Mouse (Mus musculus) heart, postnatal 36 days (tissue): ENCODE measurements around the gene Trp53bp1. TPM values are rescaled to one million over a fixed set of nuclear protein-coding genes. Genes with fewer than 3 reads are reported as not detected.

Source experiments
- DNase-seq, 2 experiments: peaks; one replicate each; pipeline ENCODE4 v3.0.0; 2021 to 2022
- intact Hi-C: fragments of 180-260 bp; cut with DNase I; formaldehyde crosslinking; loops from one replicate; pipeline ENCODE4 v1.15.1; 2025
- total RNA-seq, 2 experiments: library from RNA; stranded (reverse); gene quantifications; 2 replicates each; pipeline ENCODE4 v1.2.3; 2021

Trp53bp1 gene
- total RNA-seq, 2 experiments from 2014 or later = 32.8 to 34.7 TPM

DNA sequence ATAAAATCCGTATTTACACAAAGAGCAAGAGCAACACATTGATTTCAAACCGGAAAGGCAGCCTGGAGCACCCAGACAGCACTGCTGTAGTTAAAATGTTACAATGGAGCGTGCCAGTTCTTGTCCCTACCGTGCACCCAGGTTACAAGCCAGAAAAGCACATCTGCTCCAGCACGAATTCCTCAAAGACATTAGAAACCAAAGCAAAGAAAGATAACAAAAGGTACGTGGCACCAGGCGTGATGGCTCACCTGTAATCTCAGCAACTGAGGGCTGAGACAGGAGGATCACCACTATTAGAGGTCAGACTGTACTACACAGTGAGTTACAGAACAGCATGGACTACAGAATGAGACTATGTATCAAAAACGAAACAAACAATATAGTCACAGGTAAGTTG is 2.8 kb downstream of the Trp53bp1 start:
- intact Hi-C loops = no loop called here
- DNase-seq = no peak

DNA sequence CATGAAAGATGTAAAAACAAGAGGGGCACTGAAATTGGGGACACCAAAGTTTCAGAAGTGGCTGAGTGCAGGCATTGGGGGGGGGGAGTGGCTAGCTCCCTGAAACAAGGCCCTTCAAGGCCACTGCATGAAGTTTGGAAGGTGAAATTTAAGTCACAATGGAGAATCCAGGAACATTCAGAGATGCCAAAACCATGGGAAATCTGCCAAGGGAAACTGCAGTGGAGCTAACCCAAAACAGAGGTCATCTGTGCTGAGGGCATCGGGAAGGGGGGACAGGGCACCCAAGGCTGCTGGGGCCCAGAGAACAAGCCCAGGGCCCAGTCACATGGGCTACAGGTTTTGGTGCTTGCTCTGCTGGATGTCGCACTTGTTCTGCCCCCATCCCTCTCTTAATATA is 21.4 kb downstream of the Trp53bp1 start:
- no peak for DNase-seq
- intact Hi-C loops = no loop called here

DNA sequence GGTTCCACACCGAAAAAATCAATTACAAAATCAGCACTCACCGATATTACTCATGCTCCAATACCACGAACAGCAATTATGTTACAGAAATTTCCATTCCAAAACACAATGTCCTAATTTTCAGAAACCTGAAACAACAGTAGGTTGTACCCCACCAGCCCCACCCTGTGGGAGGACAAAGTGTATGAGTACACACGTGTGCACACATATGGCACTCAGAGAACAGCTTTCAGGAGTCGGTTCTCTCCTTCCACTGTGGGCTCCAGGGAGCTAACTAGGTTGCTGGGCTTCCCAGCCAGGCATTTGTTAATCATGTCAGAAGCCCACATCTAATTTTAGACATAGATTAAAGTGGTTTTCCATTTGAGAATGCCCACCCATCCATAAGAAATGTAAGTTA is 27.1 kb downstream of the Trp53bp1 start:
- intact Hi-C loops = no loop called here
- no peak for DNase-seq

DNA sequence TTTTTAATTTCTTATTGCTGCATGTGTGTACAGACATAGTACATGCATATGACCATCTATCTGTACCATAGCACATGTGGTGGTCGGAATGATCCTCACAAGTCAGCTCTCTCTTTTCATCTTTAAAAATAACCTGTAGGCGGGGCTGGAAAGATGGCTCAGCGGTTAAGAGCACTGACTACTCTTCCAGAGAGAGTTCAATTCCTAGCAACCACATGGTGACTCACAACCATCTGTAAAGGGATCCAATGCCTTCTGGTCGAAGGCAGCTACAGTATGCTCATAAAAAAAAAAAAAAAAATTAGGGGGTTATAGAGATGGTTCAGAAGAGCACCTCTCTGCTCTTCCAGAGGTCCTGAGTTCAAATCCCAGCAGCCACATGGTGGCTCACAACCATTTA is 31.8 kb downstream of the Trp53bp1 start:
- intact Hi-C loops = no loop called here

DNA sequence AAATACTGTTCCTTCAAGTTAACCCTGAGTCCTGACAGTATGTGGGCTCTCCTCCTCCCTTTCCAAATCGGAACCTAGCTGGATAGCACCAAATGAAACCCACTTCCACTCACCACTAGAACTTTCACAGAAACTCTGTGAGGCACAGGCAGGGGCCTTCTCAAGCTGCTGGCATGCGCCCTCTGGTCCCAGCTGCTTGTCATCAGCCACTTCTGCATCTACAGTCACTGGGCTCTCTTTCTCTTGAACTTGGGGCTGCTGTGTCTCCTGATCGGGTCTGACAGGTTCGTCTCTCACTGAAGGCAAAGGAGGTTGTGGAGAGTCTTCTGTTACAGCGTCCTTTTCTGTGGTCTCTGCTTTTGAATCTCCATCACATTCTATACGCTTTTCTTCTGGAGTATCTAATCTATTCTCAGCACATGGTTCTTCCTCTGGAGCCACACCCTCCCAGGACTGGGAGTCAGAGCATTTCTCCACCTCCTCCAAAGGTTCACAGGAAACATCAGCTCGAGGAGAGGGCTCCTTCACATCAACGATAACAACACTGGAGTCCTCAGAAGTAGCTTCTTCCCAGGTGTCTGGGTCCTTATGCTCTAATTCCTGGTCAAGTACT is 35.6 kb downstream of the Trp53bp1 start:
- no peak for DNase-seq
- intact Hi-C loops = no loop called here

More for the DNA sequence above, 31.8 kb downstream of the Trp53bp1 start:
- DNase-seq = no peak

DNA sequence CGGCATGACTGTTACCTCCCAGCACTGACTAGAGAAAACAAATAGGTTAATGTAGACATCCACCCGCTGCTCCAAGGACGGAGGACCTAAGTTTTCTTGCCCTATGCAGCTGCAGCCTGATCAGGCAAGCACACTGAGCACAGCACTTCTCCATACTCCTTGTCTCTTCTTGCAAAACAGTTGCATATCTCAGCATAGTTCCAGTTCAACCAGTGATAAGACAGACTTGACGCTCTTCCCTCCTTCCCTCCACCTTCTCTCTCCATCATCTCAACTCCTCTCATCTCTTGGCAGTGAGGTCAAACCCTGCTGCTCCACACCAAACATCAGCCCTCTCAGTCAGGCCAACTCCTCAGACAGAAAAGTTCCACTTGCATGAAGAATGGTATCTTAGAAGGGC is 43.1 kb downstream of the Trp53bp1 start:
- intact Hi-C loops = loop anchor here (5.0 kb wide), 1 partner anchor 99 kb away; no protein-coding TSS in a partner anchor
- DNase-seq = no peak

DNA sequence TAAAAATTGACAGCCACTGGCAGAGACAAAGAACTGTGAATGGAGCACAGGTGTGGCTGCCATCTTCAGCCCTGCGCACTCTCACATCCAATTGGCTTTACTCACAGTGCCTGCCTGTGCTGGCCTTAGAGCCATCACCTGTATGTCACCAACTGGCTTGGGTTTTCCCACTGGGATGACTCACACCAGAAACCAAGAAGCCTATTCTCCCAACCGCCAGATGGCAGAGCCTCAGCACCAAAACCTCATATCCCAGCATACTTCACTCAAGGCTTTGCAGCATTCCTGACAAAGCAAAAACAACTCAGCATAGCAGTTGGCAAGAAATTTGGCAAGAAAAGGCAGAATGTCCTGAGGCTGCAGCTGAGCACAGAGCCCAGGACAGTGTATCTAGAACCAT is 48.2 kb downstream of the Trp53bp1 start:
- intact Hi-C loops = no loop called here
- no peak for DNase-seq

DNA sequence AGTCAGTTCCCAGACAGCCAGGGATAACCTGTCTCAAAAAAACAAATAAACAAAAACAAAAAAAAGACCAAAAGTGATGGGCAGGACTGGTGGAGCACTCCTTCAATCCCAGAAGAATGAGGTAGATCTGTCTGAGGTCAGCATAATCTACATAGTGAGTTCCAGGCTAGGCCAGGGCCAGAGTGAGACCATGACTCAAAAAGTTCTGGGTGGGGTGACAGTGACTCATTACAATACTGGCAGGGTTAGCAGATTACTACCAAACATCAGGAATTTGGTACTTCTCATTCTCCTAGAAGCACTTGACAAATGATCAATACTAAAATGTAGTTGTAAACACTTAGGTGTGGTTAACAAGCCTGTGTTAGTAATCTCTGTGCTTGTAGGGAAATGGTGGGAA is 51.2 kb downstream of the Trp53bp1 start:
- intact Hi-C loops = no loop called here
- no peak for DNase-seq

DNA sequence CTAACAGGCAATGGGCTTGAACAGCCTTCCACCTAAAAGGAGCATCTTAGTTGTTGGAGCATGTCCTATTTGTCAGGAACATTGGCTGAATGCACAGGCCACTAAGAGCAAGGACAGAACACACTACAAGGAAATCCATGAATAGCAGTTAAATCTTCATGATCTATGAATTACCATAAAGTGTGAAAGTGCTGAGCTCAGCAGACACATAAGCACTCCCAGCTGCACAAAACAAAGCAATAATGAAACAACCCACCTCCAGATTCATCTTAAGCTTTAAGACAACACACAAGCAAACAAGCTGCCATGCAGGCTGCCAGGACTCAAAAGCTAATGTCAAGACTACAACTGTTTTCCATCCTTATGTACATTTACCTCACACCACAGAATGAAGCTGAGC is 52.0 kb downstream of the Trp53bp1 start:
- intact Hi-C loops = no loop called here
- no peak for DNase-seq

DNA sequence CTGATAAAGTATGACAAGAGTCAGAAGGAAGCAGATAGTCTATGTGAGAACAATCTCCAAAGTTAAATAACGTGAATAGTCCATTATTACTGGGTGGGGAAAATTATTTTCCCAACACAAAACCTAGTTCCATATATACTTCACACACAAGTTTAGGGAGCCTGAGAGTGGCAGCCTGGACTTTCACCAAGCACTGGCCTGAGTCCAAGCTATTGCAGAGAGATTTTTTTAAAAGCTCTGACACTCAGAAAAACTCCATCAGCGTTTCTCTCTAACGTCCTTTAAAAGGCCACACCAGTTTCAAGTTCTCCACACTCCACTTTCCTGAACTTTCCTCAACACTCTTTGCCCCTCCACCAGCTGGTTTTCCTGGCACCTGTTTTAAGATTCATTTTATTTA is 56.7 kb downstream of the Trp53bp1 start:
- intact Hi-C loops = no loop called here
- no peak for DNase-seq

DNA sequence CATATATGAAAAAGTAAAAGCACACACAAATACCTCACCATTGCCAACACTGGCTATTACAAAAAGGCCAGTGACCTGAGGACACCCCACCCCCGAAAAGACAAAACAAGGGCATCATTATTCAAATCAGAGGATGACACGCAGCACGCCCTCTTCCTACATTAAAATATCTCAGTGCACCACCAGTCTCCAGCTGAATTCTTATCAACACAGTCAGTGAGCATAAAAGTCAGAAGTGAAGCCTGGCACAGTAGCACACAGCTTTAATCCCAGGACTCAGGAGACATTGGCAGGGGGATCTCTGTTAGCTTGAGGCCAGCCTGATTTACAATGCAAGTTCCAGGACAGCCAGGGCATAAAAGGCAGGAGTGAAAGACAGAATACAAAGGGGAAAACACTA is 64.7 kb downstream of the Trp53bp1 start:
- intact Hi-C loops = no loop called here
- DNase-seq = no peak

DNA sequence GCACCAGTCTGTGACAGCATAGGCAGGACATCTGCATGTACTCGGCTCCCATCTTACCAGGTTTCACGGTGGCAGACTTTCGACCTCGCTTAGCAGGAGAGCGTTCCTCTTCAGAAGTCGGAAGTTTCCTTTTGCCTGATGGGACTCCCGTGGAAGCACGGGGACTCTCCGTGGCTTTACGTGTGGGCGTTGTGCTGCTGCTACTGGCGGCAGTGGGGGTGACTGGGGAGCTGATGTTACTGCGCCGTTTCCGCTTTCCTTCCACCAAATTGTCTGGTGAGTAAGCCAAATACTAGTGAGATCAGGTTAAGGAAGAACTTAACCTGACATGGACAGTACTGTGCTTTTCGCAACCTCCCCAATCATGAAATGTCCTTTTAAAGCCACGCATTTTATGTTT is 66.9 kb downstream of the Trp53bp1 start:
- no peak for DNase-seq
- intact Hi-C loops = no loop called here

DNA sequence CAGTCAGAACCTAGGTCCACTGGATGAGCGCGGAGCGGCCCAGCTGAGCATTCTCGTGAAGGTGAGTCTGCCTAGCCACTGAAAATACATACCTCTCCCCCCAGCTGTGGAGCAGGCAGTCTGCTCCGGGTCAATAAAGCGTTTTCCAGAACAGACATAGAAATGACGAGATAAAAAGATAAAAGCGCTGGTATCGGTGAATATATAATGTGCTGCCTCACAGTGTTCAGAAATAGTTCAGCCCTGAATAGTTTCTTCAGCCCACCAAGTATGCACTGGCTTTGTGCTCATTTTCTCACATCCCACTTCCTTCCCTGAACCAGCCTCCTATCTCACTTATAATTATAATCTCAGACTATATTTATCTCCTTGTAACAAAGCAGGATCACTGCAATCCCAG is 75.7 kb downstream of the Trp53bp1 start:
- no peak for DNase-seq
- intact Hi-C loops = no loop called here

DNA sequence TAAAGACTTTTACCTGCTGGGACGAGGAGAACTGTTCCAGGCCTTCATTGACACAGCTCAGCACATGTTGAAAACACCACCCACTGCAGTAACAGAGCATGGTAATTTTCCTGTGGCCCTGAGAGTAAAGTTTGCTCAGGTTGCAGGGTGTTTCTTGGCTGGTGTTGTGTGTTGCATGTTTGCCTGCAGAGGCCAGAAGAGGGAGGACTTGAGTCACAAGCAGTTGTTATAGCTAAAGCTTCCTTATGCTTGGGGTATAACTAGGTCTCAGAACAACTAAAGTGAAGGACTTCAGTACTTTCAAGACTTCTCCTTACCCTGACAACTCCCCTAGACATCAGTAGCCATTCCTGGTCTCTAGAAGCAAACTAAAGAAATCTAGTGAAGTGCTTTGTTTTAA is 82.7 kb downstream of the Trp53bp1 start:
- intact Hi-C loops = no loop called here

DNA sequence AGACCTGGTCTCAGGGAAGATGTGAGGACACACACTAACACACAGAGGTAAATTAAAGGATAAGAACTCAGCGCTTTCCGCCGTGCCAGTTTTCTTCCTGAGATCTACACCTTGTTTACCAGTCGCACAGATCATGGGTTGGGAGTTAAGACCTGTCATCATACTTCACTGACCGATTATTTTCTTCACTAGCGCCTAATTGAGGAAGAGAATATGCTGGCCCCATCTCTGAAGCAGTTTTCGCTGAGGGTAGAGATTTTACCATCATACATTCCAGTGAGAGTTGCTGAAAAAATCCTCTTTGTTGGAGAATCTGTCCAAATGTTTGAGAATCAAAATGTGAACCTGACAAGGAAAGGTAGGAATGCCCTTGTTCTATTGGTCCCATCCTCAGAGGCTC is 87.1 kb downstream of the Trp53bp1 start:
- intact Hi-C loops = no loop called here
- no peak for DNase-seq

More for the DNA sequence above, 82.7 kb downstream of the Trp53bp1 start:
- no peak for DNase-seq

DNA sequence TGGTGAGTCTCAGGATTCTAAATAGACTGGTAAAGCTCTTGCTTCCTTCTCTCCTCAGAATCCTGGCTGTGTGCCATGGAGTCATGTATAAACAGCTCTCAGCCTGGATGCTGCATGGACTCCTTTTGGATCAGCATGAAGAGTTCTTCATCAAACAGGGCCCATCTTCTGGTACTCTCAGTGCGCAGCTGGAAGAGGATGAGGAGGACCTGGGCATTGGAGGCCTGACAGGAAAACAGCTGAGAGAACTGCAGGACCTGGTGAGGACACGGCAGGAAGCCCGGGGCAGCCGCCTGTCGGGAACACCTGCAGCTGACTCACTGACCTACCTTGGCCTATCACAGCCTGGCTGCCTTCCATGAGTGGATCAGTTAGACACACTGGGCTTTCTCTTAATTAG is 87.8 kb downstream of the Trp53bp1 start:
- intact Hi-C loops = no loop called here
- DNase-seq = no peak

DNA sequence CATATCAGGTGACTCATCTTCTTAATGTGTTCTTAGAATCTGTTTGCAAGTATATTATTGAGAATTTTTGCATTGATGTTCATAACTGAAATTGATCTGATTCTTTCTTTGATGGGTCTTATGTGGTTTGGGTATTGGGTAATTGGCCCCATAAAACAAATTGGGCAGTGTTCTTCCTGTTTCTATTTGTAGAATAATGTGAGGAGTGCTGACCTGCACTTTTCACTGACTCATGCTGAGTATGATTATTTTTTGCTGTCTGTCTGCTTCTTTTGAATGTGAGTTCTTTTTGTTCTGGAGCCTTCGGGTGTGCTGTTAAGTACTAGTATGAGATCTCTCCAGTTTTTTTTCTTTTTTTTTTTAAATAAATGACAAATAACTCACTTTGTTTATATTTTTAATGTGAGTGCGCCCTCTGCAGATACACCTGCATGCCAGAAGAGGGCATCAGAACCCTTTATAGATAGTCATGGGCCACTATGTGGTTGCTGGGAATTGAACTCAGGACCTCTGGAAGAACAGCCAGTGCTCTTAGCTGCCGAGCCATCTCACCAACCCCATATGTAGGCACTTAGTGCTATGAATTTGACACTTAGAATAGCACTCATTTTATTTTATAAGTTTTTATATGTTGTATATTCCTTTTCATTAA is 92.3 kb downstream of the Trp53bp1 start:
- DNase-seq = no peak
- intact Hi-C loops = no loop called here

DNA sequence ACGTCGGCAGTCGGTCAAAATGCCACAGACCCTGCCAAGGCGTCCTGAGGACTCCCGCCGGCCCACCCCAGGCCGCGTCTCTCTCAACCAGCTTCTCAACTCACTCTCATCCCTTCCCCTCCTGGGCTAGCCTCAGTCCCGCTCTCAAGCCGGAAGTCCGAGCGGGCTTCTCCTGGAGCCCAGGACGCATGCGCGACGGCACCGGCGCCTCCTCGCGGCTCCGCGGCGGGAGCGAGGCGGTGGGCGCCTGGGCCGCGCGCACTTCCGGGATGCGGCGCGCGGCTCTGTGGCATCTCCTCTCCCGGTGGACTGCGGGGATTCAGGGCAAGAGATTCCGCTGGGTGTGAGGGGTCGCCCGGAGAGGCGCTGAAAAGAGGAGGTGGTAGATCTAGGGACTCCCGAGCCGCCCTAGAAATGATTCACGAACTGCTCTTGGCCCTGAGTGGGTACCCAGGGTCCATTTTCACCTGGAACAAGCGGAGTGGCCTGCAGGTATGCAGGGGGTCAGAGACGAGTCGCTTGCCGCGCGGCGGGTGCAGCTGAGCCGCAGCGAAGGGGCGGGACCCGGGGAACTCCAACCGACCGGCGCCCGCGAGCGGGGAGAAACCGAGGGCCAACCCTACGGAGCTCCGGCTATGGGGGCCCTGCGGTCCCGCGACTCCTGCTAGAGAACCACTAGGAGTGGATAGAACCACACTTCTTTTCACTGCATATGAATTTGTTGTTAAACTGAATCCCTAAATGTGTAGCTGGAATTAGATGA is 100.0 kb downstream of the Trp53bp1 start, which contains the start of gene Zscan29:
TSS of gene Zscan29 (minus strand) at position 146 of the 763 bp plus-strand sequence.
- peak; percentile 89 to 92 for DNase-seq
- intact Hi-C loops = loop anchor here (2.0 kb wide), 1 partner anchor 30 kb away; the partner anchor contains the start of genes Adal and Lcmt2

DNA sequence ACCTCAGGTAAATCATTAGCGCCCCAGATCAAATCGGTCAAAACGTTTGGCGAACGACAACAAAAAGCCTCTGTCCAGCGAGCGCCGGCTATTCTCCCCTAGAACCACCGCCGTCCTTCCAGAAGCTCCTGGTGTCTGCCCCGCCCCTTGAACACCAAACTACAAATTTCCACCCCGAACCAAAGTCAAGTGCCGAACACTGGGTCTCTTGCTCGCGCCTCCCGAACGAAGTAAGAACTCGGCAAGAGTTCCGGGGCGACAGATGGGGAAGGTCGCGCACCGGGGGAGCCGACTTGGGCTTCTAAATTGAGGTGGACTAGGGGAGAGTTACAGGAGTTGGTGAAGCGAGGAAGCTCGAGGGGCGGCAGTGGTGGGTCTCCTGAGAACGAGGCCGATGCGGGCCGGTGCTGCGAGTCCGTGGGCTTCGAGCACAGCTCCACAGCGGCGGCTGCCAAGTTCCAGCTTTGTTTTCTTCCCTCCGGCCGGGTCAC is 100.7 kb downstream of the Trp53bp1 start, which contains the start of gene Tubgcp4:
TSS of gene Tubgcp4 (plus strand) at position 174 of the 491 bp plus-strand sequence.
- peak in 1 of 2 experiments; percentile 61 for DNase-seq

DNA sequence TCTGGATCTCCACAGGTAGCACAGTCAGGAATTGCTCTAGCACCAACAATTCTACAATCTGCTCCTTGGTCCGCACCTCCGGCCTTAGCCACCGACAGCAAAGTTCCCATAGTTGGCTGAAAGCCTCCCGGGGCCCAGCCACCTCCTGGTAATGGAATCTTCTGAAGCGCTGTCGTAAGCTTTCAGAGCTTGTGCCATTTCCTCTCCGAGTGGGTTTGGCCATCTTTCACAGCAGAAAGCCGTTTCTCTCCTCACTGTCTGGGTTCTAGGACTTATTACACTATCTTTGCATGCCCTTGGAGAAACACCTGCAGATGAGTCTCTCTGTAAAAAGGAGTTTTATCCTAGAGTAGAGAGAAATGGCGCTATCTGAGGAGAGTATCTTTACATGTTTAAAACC is 101.3 kb downstream of the Trp53bp1 start:
- DNase-seq = peak; percentile 40 to 49
- intact Hi-C loops = loop anchor here (2.0 kb wide), 1 partner anchor 29 kb away; the partner anchor contains the start of genes Adal and Lcmt2

More for the DNA sequence above, 100.7 kb downstream of the Trp53bp1 start, which contains the start of gene Tubgcp4:
- intact Hi-C loops = loop anchor here (2.0 kb wide), 1 partner anchor 30 kb away; the partner anchor contains the start of genes Adal and Lcmt2

DNA sequence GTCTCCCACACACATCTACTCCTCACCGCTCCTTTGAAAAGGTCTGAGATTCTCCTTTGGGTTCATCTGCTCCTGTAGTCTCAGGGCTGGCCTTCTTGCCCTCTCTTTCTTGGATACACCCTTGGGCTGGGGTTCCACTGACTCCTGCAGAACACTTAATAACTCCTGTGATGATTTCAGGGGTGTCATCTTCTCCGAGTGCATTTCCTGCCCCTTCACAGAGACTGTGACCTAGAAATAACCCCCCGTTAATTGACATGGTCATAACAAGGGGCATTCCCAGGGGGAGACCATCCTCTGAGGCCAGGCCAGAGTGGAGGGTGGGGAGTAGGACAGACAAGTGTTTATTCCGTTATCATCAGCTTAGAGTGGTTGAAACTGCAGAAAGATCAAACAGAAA is 102.0 kb downstream of the Trp53bp1 start:
- no peak for DNase-seq
- intact Hi-C loops = no loop called here
